Mouse (Mus musculus) duodenum, adult 2 months (tissue): ENCODE results near the gene Sumo1. TPM values are rescaled to one million over a fixed set of nuclear protein-coding genes. Genes with fewer than 3 reads are reported as not detected.

Source experiments
- polyA plus RNA-seq: library from polyadenylated mRNA; depleted of rRNA; stranded (reverse); fragments of >200 nt; gene quantifications from 2 replicates; pipeline ENCODE4 v1.2.3, GENCODE M21; 2012; ENCODE audit warnings: low replicate concordance; rRNA removed

Gene Sumo1
- polyA plus RNA-seq: 1.5 and 2.0 TPM in 2 replicates

DNA sequence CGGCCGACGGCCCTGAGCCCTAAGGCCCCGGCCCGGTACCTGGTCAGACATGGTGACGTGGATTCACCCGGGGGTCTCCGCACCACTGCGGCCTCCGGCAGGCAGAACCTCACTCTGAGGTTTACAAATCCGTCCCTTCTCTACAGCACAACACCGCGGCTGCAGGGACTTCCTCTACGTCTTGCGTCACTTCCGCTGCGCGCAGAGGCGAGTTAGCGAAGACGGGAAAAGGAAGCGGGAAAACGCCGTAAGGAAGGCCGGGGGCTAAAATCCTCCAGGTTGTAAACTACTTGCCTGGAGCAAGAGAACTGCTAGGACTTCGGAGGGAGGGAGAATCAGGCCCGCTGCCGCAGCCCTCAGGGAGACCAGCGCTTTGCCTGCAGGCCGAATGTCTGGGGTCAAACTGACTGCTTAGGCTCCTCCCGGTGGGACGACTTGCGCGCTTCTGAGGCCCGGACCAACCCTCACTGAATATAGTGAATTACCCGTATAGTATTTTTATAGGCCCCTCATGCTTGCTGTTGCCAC lies at the start of gene Sumo1:
TSS of gene Sumo1 (minus strand) at position 194 of the 528 bp plus-strand sequence.

DNA sequence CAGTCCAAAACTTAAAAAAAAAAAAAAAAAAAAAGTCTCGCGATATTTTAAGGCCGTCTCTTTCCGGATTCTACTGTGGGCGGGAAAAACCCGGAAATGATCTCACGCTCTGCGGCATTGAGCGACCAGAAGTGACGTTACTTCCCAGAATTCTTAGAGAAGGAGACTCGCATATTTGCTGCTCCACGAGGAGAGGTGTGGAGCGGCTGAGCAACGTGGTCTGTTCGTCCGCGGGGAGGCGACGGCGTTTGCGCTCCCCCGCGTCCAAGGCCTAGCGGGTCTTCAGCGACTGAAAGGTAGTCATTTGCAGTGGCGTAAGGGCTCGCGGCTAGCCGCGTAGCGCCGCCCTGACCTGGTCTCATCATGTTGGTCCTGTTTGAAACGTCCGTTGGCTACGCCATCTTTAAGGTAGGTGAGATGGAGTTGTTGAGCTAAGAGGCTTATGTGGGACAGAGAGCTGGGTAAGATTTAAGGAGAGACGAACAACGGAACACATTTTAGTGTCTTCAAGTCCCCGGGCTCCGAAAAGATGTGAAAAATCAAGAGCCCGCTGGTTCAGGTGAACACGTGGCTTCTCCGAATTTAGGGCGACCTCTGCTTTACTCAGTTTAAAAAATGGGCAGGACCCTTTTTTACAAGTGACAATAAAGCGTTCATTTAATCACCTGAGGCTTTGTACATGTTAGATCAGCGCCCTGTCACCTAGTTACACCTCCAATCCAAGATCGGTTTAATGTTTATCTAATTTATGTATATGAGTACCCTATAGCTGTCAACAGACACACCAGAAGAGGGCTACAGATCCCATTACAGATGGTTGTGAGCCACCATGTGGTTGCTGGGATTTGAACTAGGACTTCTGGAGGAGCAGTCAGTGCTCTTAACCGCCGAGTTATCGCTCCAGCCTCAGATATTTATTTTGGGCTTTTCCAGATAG lies 14.5 kb upstream of the Sumo1 start, which contains the start of gene Nop58:
TSS of gene Nop58 (plus strand) at position 153 of the 937 bp plus-strand sequence.

Other genes starting within 250 kb of the Sumo1 start
- 9.2 and 10.9 TPM in 2 replicates for gene Fzd7, start 188.4 kb downstream of the Sumo1 start, polyA plus RNA-seq
- gene Gm973, start 154.6 kb downstream of the Sumo1 start, polyA plus RNA-seq: 0.13 TPM in 1 of 2 replicates, not detected in the other
- gene Nop58, start 14.1 kb upstream of the Sumo1 start, polyA plus RNA-seq: 3.5 and 11.7 TPM in 2 replicates
- 0.56 and 1.2 TPM in 2 replicates for gene Bmpr2, start 92.6 kb upstream of the Sumo1 start, polyA plus RNA-seq
- gene Fam117b, start 242.2 kb upstream of the Sumo1 start, polyA plus RNA-seq: 7.2 and 8.1 TPM in 2 replicates